Mouse (Mus musculus) frontal cortex, adult 2 months (tissue): Measurements from ENCODE around the gene Nme2. TPM values are rescaled to one million over a fixed set of nuclear protein-coding genes. Genes with fewer than 3 reads are reported as not detected.
"Not testable (repeated sequence)": the region's sequence is repeated elsewhere in the genome, so short reads cannot be mapped to it uniquely, and the experiment has no call there.

ENCODE experiments used
- DNase-seq, 2 experiments: peaks; one replicate each; pipeline ENCODE4 v3.0.0; 2022; ENCODE audit warnings: low spot score in 1 of 2; ENCODE audit errors: extremely low spot score in 1 of 2
- polyA plus RNA-seq: library from polyadenylated mRNA; depleted of rRNA; stranded (reverse); fragments of >200 nt; gene quantifications from 2 replicates; pipeline ENCODE4 v1.2.3, GENCODE M21; 2012

Nme2 gene
- polyA plus RNA-seq, 1 experiment: 106 TPM

GRCm38 (mm10) chr11:93968005-93968847, 12.2 kb upstream of the Nme2 start, which contains the start of the genes Gm20390 and Nme1:
Gm20390 (minus strand) TSS chr11:93968293.
Nme1 (minus strand) TSS chr11:93968521.
- DNase-seq: peak; percentile 97 to 100

GRCm38 (mm10) chr11:93967381-93967780, 11.3 kb upstream of the Nme2 start:
- no peak for DNase-seq

- peak in 1 of 2 experiments; percentile 59 for DNase-seq
Observed at GRCm38 (mm10) chr11:93965391-93965790, 9.3 kb upstream of the Nme2 start.

- peak in 1 of 2 experiments; percentile 34 for DNase-seq
Observed at GRCm38 (mm10) chr11:93963013-93963412, 7.0 kb upstream of the Nme2 start.

GRCm38 (mm10) chr11:93961482-93961881, 5.4 kb upstream of the Nme2 start:
- no peak for DNase-seq

- DNase-seq: no peak
Observed at GRCm38 (mm10) chr11:93957746-93958145, 1.7 kb upstream of the Nme2 start.

- DNase-seq: no peak
Observed at GRCm38 (mm10) chr11:93957031-93957555, 1.0 kb upstream of the Nme2 start.

- peak; percentile 67 to 88 for DNase-seq
Observed at GRCm38 (mm10) chr11:93955256-93956150, 556 bp downstream of the Nme2 start.

- DNase-seq: no peak
Observed at GRCm38 (mm10) chr11:93954738-93955255, 1.3 kb downstream of the Nme2 start.

GRCm38 (mm10) chr11:93952376-93952775, 3.7 kb downstream of the Nme2 start:
- DNase-seq: no peak

GRCm38 (mm10) chr11:93950045-93950444, 6.0 kb downstream of the Nme2 start:
- DNase-seq: no peak

GRCm38 (mm10) chr11:93948887-93949567, 7.0 kb downstream of the Nme2 start:
- DNase-seq: no peak

- no peak for DNase-seq
Observed at GRCm38 (mm10) chr11:93944986-93945385, 11.1 kb downstream of the Nme2 start.

- DNase-seq: no peak
Observed at GRCm38 (mm10) chr11:93940906-93941305, 15.2 kb downstream of the Nme2 start.

- no peak for DNase-seq
Observed at GRCm38 (mm10) chr11:93929106-93929505, 27.0 kb downstream of the Nme2 start.

- DNase-seq: not testable (repeated sequence)
Observed at GRCm38 (mm10) chr11:93915019-93915418, 41.0 kb downstream of the Nme2 start.

GRCm38 (mm10) chr11:93911603-93912002, 44.5 kb downstream of the Nme2 start:
- no peak for DNase-seq

GRCm38 (mm10) chr11:93908829-93909228, 47.2 kb downstream of the Nme2 start:
- no peak for DNase-seq

GRCm38 (mm10) chr11:93907839-93908238, 48.2 kb downstream of the Nme2 start:
- DNase-seq: no peak

- DNase-seq: no peak
Observed at GRCm38 (mm10) chr11:93906834-93907233, 49.2 kb downstream of the Nme2 start.
